Mouse (Mus musculus): ENCODE data around the gene Bloc1s2. TPM values are rescaled to one million over a fixed set of nuclear protein-coding genes. Genes with fewer than 3 reads are reported as not detected.

Bloc1s2 gene
- total RNA-seq (2021): 10 to 100 TPM; 12.7 to 13.5 TPM
- long read RNA-seq, experiment 1, transcript Bloc1s2-201 (5 exons, 885 nt): major isoform, 33 of 35 reads
- long read RNA-seq, experiment 1, partial matches to known transcripts: 1 of 35 reads
- long read RNA-seq, experiment 1, other reads (novel, unspliced or antisense): 1 of 35 reads
- long read RNA-seq, experiment 2, transcript Bloc1s2-201 (5 exons, 885 nt): major isoform, 31 of 32 reads
- long read RNA-seq, experiment 2, partial matches to known transcripts: 1 of 32 reads
- long read RNA-seq, experiment 2, other reads (novel, unspliced or antisense): 0 of 32 reads

DNA sequence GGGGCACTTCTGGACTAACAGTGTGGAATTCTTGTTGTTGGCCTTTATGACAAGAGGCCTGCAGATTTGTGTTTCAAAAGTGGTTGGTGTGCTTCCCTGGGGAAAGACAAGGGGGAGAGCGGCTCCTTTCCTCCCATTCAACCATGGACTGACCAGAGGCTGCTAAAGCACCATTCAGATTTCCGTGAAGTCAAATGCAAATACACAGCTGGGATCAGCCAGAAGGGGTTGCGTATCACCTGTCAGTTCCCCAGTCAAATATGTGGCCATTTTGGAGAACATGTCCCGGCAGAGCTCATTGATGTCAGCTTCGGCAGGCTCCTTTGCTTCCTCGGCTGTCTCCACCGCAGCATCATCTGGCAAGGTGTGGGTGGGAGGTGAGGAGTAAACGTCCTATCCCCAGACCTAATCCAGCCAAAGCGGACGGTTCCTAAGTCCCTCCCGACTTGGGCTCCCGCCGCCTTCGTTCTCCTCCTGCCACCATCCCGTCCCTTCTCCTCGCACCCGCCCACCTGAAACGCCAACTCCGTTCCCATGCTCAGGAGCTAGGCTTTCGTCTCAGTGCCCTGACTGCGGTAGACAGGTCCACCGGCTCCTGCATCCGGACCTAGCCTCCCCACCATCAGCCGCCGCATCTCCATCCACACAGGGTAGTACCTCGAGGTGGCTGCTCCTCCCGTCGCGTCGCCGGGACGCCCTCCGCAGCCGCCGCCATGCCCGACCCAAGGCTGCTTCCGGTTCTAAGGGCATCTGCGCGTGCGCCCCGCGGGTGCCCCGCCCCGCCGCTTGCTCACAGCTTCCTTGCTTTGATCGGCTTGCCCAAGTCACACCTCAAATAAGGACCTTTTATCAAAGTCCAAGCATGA is at the start of gene Bloc1s2:
Gene Bloc1s2, minus strand, starts transcription at position 745 of the 866 bp plus-strand sequence.
- peak; percentile 86 for DNase-seq

DNA sequence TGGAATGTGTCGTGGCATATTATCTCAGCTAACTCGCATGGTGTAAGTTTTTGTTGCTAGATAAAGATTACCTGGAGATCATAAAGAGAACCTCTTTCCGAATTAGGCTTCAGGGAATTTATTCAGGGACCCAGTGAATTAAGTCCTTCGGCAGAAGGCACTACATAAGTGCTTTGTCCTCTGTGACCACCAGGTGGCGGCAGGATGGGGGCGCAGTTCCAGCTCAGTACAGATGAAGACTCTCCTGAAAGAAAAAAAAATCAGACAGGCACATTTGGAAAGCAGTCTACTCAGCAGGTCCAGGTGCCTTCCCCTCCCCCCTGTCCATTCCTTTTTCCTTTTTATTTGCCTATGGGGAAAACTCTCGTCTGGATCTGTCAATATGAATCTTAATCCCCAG is 48.9 kb upstream of the Bloc1s2 start:
- DNase-seq: peak; percentile 12

- no peak for DNase-seq
Observed at GRCm38 (mm10) chr19:44193906-44194305, 47.7 kb upstream of the Bloc1s2 start.

DNA sequence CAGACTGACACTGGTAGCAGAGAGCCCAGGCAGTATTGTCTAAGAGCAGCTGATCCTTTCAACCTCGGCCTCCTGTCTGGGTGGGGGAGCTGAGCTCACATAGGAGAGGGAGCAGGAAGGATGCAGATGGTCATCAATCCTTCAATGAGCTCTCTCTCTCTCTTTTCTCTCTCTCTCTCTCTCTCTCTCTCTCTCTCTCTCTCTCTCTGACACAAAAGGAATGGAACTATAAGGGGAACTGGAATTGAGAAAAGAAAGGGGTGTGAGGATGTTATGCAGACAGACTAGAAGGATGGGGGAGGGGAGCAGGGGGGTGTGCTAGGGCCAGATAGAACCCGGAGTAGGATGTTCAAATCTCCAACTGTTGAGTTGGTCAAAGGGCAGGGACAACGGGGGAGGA is 46.1 kb upstream of the Bloc1s2 start, which contains the start of gene Pkd2l1:
Gene Pkd2l1, minus strand, starts transcription at position 101 of the 400 bp plus-strand sequence.
- no peak for DNase-seq

DNA sequence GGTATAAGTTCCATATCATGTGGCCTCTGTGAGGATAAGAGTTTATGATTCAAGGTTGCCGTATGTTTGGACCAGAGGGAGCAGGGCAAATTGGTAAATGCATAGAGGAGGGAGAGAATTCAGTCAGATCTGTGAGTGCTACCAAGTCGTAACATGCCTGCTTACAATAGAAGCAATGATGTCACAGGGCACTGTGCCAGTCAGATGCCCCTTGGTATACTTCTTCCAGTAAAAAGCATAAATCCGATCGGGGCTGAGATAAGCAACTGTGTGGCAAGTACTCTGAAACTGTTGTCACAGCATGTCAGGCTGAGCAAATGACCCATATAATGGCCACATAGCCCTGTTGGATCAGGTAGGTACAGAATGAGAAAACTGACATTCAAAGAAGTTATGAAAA is 42.8 kb upstream of the Bloc1s2 start:
- DNase-seq: no peak

- DNase-seq: no peak
Observed at GRCm38 (mm10) chr19:44183968-44184367, 37.7 kb upstream of the Bloc1s2 start.

DNA sequence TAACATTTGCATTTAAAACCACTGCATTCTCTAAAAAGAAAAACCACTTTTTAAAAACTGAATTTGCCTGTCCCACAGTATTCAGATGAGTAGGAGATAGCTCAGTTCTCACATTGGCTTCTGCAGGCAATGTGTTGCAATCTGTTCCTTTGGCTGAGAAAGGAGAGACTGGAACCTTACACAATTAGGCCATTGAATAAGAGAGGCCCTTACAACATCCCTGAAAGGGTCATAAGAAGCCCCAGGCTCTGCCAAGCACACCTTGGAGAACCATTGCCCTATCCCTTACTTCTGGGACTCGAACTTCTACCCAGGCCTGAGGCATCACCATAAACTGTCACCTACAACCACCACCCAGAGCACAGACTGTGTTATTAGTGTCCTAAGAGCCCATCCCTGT is 34.3 kb upstream of the Bloc1s2 start:
- DNase-seq: no peak

DNA sequence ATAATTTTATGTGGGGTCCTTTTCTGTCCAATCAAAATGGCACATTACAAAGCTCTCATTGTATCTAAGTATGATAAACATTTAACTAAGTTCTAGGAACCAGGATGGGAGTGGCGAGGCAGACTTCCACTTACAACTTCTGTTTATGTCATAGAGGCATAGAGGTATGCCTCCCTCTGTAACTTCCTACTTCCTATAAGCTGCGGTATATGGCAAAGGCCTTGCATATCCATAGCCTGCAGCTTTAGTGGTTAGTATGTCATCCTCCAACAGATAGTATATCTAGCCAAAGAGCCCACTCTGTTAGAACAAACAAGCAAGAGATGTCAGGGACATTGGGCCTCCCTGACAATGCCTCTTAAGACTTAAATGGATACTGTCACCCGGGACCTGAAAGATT is 30.5 kb upstream of the Bloc1s2 start:
- no peak for DNase-seq

- DNase-seq: no peak
Observed at GRCm38 (mm10) chr19:44174835-44175234, 28.6 kb upstream of the Bloc1s2 start.

DNA sequence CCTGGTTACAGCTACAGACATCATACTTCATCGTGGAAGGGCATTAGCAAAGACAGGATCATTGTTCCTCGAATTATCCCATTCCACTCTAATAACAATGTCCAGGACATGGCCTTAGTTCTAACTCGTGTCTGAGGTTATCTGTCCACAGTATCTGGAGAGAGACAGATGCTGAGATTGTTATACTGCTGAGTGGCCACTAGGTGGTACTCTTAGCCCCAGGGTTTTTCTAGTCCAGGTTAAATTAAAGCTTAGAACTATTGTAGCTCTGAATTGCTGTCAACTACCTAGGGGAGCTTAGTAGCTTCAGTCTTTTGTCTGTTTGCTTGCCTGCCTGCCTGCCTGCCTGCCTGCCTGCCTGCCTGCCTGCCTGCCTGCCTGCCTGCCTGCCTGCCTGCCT is 15.3 kb upstream of the Bloc1s2 start:
- no peak for DNase-seq

DNA sequence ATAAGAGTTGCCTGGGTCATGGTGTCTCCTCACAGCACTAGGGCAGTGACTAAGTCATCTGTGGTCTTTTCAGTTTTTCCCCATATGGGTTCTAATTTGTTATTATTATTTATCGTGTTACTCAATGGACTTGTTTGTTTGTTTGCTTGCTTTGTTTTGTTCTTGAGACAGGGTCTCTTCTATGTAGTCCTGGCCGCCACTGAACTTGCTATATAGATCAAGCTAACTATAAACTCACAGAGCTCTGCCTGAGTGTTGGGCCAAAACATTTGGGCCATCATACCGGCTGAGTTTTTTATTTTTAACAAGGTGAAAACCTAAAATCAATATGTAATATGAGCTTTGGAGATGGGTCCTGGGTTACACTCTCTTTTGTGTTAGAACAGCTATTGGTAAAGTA is 13.1 kb upstream of the Bloc1s2 start:
- DNase-seq: no peak

DNA sequence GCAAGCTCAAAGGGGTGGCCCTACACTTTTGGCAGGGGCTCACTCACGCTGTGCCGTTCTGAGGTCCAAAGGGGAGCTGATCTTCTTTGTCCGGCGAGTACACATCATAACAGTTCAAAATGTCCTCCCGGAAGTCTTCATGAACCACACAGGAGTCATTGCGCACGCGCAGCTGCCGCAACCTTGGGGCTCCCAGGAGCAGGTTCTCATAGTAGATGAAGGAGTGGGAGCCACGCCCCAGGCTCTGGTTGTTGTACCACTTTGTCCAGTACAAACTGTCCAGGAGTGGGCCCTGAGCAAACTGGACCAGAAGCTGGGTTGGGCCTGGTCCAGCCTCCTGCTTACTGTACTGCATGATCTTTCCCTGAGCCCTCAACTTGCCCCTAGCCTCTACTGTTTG is 10.8 kb upstream of the Bloc1s2 start:
- no peak for DNase-seq

DNA sequence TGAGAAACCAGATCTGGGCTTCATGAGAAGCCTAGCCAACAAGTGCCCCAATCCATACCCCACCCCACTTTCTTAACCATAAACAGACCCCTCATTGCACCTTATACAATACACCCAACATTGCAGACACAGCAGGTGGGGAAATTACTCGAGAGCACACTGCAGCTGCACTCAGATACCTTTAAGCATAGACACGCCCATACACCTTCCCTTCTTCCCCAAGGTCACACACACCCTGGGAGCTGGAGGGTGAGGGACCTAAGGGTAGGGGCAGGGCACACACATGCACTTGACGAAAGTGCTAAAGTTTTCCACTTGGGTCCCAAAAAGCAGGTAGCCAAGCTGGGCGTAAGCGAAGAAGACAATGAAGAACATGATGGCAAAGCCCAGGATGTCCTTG is 7.5 kb upstream of the Bloc1s2 start:
- DNase-seq: no peak

- DNase-seq: no peak
Observed at GRCm38 (mm10) chr19:44148991-44149390, 2.7 kb upstream of the Bloc1s2 start.

DNA sequence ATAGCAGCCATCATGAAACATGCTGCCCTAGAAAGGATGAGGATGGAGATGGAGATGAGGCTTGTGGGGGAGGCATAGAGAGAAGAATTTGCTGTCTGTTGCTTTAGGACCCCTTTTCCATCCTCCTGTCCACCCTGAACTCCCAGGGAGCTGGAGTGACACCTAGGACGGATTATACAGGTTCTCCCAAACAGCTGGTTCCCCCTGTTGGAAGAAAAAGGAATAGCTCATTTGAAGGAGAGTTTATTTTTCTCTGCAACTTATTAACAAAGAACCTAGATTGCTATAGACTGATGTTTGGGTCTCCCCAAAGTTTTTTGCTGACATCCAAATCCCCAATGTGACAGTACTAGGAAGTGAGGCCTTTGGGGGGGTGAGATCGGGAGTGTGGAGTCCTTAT is 2.1 kb upstream of the Bloc1s2 start:
- no peak for DNase-seq

DNA sequence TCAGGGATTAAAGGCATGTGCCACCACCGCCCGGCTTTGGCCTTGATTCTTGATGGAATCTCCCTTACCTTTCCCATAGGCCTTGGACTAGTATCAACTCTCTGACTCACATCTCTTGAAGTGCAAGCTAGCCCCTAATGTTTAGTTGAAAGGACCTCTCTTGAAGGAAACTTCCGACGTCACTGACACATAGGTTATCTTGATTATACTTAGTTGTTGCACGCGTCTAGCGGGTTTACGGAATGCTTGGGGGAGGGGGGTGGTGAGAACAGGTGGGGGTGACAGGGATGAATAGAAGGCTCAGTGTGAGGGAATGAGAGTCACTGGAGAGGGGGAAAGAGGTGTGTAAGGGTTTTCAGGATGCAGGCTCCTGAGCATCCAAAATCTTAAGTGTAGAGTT is 705 bp upstream of the Bloc1s2 start:
- no peak for DNase-seq

DNA sequence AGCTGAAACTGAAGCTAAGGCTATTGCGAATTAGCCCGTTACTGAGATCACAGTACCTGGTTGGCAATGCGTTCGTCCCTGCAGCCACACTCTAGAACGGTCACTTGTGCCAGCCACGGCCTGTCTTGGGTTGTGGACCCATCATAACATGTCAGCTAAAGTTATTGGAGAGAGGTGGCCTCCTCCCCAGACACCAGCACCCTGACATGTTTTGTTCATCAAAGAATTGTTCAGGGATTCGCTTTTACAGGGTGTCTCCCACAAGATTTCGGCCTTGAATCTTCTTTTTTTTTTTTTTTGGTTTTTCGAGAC is 278 bp upstream of the Bloc1s2 start:
- no peak for DNase-seq

GRCm38 (mm10) chr19:44144366-44144765 is 1.9 kb downstream of the Bloc1s2 start:
- DNase-seq: no peak

GRCm38 (mm10) chr19:44135960-44136485 is 10.2 kb downstream of the Bloc1s2 start:
- no peak for DNase-seq

- DNase-seq: peak; percentile 81
Observed at GRCm38 (mm10) chr19:44135072-44135959, 10.9 kb downstream of the Bloc1s2 start, which contains the start of gene Cwf19l1. TSS of gene Cwf19l1 (minus strand) at chr19:44135876.

DNA sequence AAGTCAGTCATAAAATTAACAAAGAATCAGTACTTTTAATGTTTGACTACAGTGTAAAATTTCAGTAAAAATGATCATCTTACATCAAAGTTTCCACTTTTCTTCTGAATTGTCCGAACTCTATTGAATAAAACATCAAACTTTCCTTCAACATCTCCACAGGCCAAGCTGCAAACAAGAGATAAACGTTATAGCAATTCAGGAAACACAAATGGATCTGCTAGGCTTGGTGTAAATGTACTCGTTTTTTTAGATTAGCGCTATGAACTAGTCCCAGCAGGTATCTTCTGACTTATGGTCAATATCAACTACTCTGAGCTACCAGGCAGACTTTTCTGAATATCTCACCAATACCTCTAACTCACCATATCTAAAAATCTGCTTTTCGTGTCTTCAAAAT is 13.3 kb downstream of the Bloc1s2 start:
- no peak for DNase-seq

GRCm38 (mm10) chr19:44128560-44128959 is 17.7 kb downstream of the Bloc1s2 start:
- no peak for DNase-seq

All from gastrocnemius, postnatal 25 days (tissue).